Mouse (Mus musculus): ENCODE results near the gene Ren1. TPM values are rescaled to one million over a fixed set of nuclear protein-coding genes. Genes with fewer than 3 reads are reported as not detected.

Gene Ren1
- polyA plus RNA-seq, 1 experiment from 2014 or later: 1.4 TPM

Other genes with a start within 250 kb of the Ren1 start
- gene Ppp1r15b, start 219.4 kb upstream of the Ren1 start, polyA plus RNA-seq (2014; fragmentation: Nextera tagmentation; extraction: Ambion mirVana): 43.2 and 45.4 TPM in 2 replicates
- 19.8 and 21.7 TPM in 2 replicates for gene Plekha6, start 186.3 kb upstream of the Ren1 start, polyA plus RNA-seq (2014; fragmentation: Nextera tagmentation; extraction: Ambion mirVana)
- gene Golt1a, start 40.7 kb upstream of the Ren1 start, polyA plus RNA-seq (2014; fragmentation: Nextera tagmentation; extraction: Ambion mirVana): 1.5 and 2.8 TPM in 2 replicates
- gene Kiss1, start 28.6 kb upstream of the Ren1 start, polyA plus RNA-seq (2014; fragmentation: Nextera tagmentation; extraction: Ambion mirVana): not detected in 2 replicates
- 4.9 and 5.6 TPM in 2 replicates for gene Etnk2, start 13.1 kb downstream of the Ren1 start, polyA plus RNA-seq (2014; fragmentation: Nextera tagmentation; extraction: Ambion mirVana)
- gene Sox13, start 73.9 kb downstream of the Ren1 start, polyA plus RNA-seq (2014; fragmentation: Nextera tagmentation; extraction: Ambion mirVana): 8.2 and 8.5 TPM in 2 replicates

Data from stomach, embryonic 14.5 days (tissue).